Mouse (Mus musculus): ENCODE measurements around the gene Dpm3.

DNA sequence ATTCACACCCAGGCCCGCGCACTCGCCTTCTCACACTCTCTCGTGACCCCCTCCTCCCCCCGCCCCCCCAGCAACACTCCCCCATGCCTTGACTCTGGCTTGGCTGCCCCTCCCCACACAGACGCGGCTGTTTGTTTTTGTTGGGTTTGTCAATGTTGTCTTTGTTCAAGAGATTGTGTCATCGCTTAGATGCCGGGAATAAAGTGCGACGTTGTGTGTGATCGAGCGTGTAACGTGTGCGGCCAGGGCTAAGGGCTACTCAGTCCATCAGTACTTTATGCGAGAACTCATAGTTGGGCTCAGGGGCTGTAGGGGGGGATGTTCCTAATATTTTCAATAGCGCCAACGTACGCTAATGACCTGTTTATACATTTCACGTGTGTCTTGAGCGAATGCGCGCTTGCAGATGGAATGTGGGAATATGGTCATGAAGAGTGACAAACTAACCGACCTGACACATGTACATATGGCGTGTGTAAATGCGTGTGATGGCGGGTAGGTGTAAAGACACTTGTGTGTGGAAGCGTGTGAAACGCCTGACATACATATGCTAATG lies 21.0 kb downstream of the Dpm3 start:
- TF ChIP-seq CTCF (IDR thresholded peaks at IDR 0.05; ENCODE audit: extremely low read depth, insufficient read length, insufficient replicate concordance, low read depth, low read length) (no peak), POLR2A (IDR thresholded peaks at IDR 0.05; ENCODE audit: low read depth, low read length) (no peak)

Measured in small intestine, adult 2 months (tissue).